Mouse (Mus musculus): ENCODE results near the gene Ccdc83. TPM values are rescaled to one million over a fixed set of nuclear protein-coding genes. Genes with fewer than 3 reads are reported as not detected.
A peak's percentile ranks its signal among the peaks of the same experiment; 100 is the strongest.
"Not testable (repeated sequence)": the region's sequence is repeated elsewhere in the genome, so short reads cannot be mapped to it uniquely, and the experiment has no call there.

Ccdc83 gene
- polyA plus RNA-seq, 1 experiment from 2014 or later = not detected

DNA sequence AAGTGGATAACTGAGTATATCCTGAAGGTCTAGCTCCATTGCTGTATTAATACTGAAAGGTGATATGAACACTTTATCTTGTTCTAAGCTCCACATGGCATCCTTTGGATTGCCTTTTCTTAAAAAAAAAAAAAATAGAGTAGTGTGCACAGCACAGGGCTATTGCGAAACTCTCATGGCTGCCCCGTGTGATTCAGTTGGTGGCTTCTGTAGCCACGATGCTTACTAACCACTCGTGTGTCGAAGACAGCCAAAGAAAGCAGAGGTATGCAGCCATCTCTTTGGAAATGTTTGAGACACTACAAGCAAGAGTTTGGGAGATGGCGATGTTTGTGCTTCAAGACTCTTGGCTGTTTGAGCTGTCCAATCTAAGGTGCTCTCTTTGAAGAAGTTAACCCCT is 22.4 kb downstream of the Ccdc83 start:
- H3K4me2 ChIP-seq (ENCODE audit: low read depth, low read length, severe bottlenecking) = no peak overlapping the region
- DNase-seq (ENCODE audit: low spot score) (no peak), ATAC-seq (replicated peaks; ENCODE audit: low FRiP score) (no peak)
- H3K9ac ChIP-seq (ENCODE audit: low read length) = no peak overlapping the region
- H3K4me1 ChIP-seq (replicated peaks; ENCODE audit: control insufficient read depth, insufficient read depth, low read length) = no peaks in the 10 kb centered on the region
- no peaks in the 10 kb centered on the region for H3K27me3 ChIP-seq (ENCODE audit: control insufficient read depth, insufficient read depth, low read length)
- 87% methylated on average over 6 of the region's 6 CpGs for WGBS
- no peak overlapping the region for H3K4me3 ChIP-seq (ENCODE audit: low read depth, low read length)
- H3K36me3 ChIP-seq (ENCODE audit: control insufficient read depth, insufficient read depth, low read length) = no peaks in the 10 kb centered on the region
- no peaks in the 10 kb centered on the region for H3K9me3 ChIP-seq (ENCODE audit: control insufficient read depth, low read length)
- no peak overlapping the region for H3K27ac ChIP-seq (ENCODE audit: low read depth, low read length)

DNA sequence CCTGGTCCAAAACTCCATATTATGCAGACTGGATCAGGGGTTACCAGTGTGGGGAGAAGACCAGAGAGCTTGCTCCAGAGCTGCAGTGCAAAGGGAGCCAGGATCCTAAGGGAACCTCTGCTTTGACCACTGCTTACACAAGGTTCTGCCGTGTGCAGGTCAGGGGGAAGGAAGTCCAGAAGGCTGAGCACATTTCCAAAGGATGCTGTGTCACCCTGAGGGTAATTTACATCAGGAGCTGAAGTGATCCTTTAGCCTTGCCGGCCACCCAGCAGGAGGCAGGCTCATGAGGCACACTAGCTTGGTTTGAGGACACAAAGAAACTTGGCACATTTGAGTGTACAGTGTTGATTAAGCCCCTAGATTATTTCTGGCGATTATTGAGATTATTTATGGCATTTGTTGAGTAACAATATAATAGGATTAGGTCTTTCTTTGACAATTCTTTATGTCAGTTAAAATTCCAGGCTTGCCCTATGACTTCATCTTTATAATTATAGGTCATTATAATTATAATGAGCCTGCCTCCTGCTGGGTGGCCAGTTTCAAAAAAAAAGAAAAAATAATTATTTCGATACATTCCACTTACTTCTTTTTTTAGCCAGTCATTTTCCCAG is 29.2 kb downstream of the Ccdc83 start:
- DNase-seq (ENCODE audit: low spot score) (no peak), ATAC-seq (replicated peaks; ENCODE audit: low FRiP score) (no peak)
- H3K27ac ChIP-seq (ENCODE audit: low read depth, low read length) = no peak overlapping the region
- H3K36me3 ChIP-seq (ENCODE audit: control insufficient read depth, insufficient read depth, low read length) = no peaks in the 10 kb centered on the region
- no peak overlapping the region for H3K9ac ChIP-seq (ENCODE audit: low read length)
- no peaks in the 10 kb centered on the region for H3K27me3 ChIP-seq (ENCODE audit: control insufficient read depth, insufficient read depth, low read length)
- H3K4me2 ChIP-seq (ENCODE audit: low read depth, low read length, severe bottlenecking) = no peak overlapping the region
- H3K4me3 ChIP-seq (ENCODE audit: low read depth, low read length) = no peak overlapping the region
- H3K4me1 ChIP-seq (replicated peaks; ENCODE audit: control insufficient read depth, insufficient read depth, low read length) = no peaks in the 10 kb centered on the region
- WGBS = 37% methylated on average over 4 of the region's 4 CpGs
- no peaks in the 10 kb centered on the region for H3K9me3 ChIP-seq (ENCODE audit: control insufficient read depth, low read length)

DNA sequence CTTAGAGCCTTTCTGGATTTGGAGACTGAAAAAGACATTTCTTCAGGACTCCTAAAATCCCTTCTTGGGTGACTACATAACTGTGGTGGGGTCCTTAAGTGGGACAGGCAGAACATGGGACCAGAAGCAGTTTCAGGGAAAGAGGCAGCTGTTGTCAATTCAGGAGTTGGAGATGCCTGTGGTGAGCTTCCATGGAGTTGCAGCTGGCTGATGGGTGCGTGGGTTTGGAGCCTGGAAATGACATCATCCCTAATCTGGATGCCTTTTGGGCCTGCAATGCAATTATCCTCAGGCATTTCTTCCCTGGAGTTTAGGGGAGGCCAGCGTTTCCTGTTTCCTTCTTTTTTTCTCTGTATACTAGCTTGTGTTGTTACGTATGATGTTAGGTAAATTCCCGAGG is 31.7 kb downstream of the Ccdc83 start:
- no peaks in the 10 kb centered on the region for H3K9me3 ChIP-seq (ENCODE audit: control insufficient read depth, low read length)
- H3K27me3 ChIP-seq (ENCODE audit: control insufficient read depth, insufficient read depth, low read length) = no peaks in the 10 kb centered on the region
- H3K4me3 ChIP-seq (ENCODE audit: low read depth, low read length) = no peak overlapping the region
- no peak for ATAC-seq (replicated peaks; ENCODE audit: low FRiP score)
- WGBS = 60% methylated on average over 4 of the region's 4 CpGs
- DNase-seq (ENCODE audit: low spot score) = no peak
- H3K4me2 ChIP-seq (ENCODE audit: low read depth, low read length, severe bottlenecking) = no peak overlapping the region
- H3K9ac ChIP-seq (ENCODE audit: low read length) = no peak overlapping the region
- H3K4me1 ChIP-seq (replicated peaks; ENCODE audit: control insufficient read depth, insufficient read depth, low read length) = no peaks in the 10 kb centered on the region
- no peaks in the 10 kb centered on the region for H3K36me3 ChIP-seq (ENCODE audit: control insufficient read depth, insufficient read depth, low read length)
- H3K27ac ChIP-seq (ENCODE audit: low read depth, low read length) = no peak overlapping the region

DNA sequence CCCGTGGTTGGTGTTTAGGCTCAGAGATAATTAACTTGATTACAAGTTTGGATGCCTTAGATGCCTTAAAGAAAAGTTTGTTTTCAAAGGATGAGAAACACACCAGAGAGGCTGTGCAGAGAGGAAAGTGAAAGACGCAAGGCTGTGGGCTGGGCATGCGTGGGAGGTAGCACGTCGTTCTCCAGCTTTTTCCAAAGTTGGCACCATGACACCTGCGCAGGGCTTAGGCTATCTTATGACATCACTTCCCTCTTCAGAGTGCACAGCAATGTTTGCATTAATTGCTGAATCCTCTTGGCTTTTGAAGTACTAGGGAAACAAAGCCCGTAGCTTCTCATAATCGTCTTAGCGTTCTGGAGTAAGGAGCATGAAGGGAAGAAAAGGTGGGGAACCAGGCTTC is 34.1 kb downstream of the Ccdc83 start:
- no peaks in the 10 kb centered on the region for H3K36me3 ChIP-seq (ENCODE audit: control insufficient read depth, insufficient read depth, low read length)
- H3K27ac ChIP-seq (ENCODE audit: low read depth, low read length) = no peak overlapping the region
- no peak for DNase-seq (ENCODE audit: low spot score)
- H3K4me1 ChIP-seq (replicated peaks; ENCODE audit: control insufficient read depth, insufficient read depth, low read length) = no peaks in the 10 kb centered on the region
- no peak overlapping the region for H3K4me2 ChIP-seq (ENCODE audit: low read depth, low read length, severe bottlenecking)
- no peak overlapping the region for H3K9ac ChIP-seq (ENCODE audit: low read length)
- H3K9me3 ChIP-seq (ENCODE audit: control insufficient read depth, low read length) = no peaks in the 10 kb centered on the region
- no peak overlapping the region for H3K4me3 ChIP-seq (ENCODE audit: low read depth, low read length)
- 74% methylated on average over 9 of the region's 9 CpGs for WGBS
- H3K27me3 ChIP-seq (ENCODE audit: control insufficient read depth, insufficient read depth, low read length) = no peaks in the 10 kb centered on the region
- no peak for ATAC-seq (replicated peaks; ENCODE audit: low FRiP score)

DNA sequence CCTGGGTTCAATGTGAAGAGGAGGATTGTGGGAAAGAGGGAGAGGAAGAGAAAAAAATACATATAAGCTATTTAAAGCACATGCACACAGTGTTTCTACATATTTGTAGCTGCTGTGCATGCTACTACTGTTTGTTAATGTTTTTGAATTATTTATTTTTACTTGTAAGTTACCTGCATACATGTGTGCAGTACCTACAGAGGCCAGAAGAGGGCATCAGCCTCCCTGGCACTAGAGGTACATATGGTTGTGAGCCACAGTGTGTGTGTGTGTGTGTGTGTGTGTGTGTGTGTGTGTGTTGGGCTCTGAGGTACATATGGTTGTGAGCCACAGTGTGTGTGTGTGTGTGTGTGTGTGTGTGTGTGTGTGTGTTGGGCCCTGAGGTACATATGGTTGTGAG is 36.7 kb downstream of the Ccdc83 start:
- not testable (repeated sequence) for H3K27me3 ChIP-seq (ENCODE audit: control insufficient read depth, insufficient read depth, low read length); DNase-seq (ENCODE audit: low spot score); H3K4me3 ChIP-seq (ENCODE audit: low read depth, low read length); H3K4me2 ChIP-seq (ENCODE audit: low read depth, low read length, severe bottlenecking); H3K27ac ChIP-seq (ENCODE audit: low read depth, low read length); H3K36me3 ChIP-seq (ENCODE audit: control insufficient read depth, insufficient read depth, low read length); H3K4me1 ChIP-seq (replicated peaks; ENCODE audit: control insufficient read depth, insufficient read depth, low read length); H3K9ac ChIP-seq (ENCODE audit: low read length); H3K9me3 ChIP-seq (ENCODE audit: control insufficient read depth, low read length); ATAC-seq (replicated peaks; ENCODE audit: low FRiP score)

DNA sequence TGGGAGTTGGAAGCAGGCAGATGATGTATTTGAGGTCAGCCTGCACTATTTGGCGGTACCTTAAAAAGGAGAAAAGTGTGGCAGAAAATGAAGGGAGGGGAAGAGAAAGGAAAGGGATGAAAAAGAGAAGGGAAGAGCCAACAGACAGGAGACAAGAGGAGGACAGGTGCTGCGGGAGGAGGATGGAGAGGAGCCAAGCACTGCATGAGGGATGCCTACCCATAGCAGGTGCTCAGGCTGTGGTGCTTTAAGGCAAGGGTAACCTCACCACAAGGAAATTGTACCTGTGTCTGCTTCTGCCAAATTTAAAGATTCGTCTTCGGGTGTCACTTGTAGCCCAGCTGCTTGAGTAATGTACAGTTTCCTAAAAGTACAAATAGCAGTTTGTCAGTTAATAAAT is 37.5 kb downstream of the Ccdc83 start:
- no peaks in the 10 kb centered on the region for H3K36me3 ChIP-seq (ENCODE audit: control insufficient read depth, insufficient read depth, low read length)
- no peaks in the 10 kb centered on the region for H3K27me3 ChIP-seq (ENCODE audit: control insufficient read depth, insufficient read depth, low read length)
- no peak overlapping the region for H3K4me2 ChIP-seq (ENCODE audit: low read depth, low read length, severe bottlenecking)
- ATAC-seq (replicated peaks; ENCODE audit: low FRiP score) = no peak
- H3K4me1 ChIP-seq (replicated peaks; ENCODE audit: control insufficient read depth, insufficient read depth, low read length) = no peaks in the 10 kb centered on the region
- H3K27ac ChIP-seq (ENCODE audit: low read depth, low read length) = no peak overlapping the region
- H3K4me3 ChIP-seq (ENCODE audit: low read depth, low read length) = no peak overlapping the region
- DNase-seq (ENCODE audit: low spot score) = no peak
- no peak overlapping the region for H3K9ac ChIP-seq (ENCODE audit: low read length)
- 87% methylated on average over 4 of the region's 4 CpGs for WGBS
- H3K9me3 ChIP-seq (ENCODE audit: control insufficient read depth, low read length) = no peaks in the 10 kb centered on the region

DNA sequence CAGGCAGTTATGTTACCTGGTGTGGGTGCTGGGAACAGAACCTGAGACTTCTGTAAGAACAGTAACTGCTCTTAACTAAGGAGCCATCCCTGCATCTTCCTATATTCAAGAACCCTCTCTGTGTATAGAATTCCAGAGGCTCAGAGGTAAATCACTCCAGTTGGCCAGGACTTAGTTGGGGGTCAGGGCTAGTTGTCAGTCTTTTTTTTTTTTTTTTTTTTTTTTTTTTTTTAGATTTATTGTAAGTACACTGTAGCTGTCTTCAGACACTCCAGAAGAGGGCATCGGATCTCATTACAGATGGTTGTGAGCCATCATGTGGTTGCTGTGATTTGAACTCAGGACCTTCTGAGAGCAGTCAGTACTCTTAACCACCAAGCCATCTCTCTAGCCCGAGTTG is 44.1 kb downstream of the Ccdc83 start:
- no peaks in the 10 kb centered on the region for H3K27me3 ChIP-seq (ENCODE audit: control insufficient read depth, insufficient read depth, low read length)
- no peak overlapping the region for H3K4me3 ChIP-seq (ENCODE audit: low read depth, low read length)
- no peaks in the 10 kb centered on the region for H3K9me3 ChIP-seq (ENCODE audit: control insufficient read depth, low read length)

DNA sequence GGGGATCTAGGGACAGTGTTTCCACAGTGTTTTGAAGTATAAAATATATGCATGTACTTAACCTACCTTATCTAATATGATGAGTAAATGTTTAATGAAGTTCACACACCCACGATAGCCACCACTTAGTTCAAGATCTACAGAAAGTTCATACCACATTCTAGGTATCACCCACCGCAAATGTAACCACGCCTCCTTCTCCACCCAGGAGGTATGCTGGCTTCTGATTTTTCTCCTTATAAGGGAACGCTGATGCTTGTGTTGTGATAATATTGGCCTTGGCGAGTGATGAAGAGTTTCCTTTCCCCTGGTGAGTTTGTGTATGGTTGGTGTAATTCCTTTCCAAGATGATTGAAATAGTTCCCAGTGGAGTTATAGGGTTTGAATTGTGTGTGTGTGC is 47.5 kb downstream of the Ccdc83 start:
- no peak overlapping the region for H3K9ac ChIP-seq (ENCODE audit: low read length)
- DNase-seq (ENCODE audit: low spot score) (no peak), ATAC-seq (replicated peaks; ENCODE audit: low FRiP score) (no peak)
- H3K36me3 ChIP-seq (ENCODE audit: control insufficient read depth, insufficient read depth, low read length) = no peaks in the 10 kb centered on the region
- 0 out of 2 replicates have a peak, but pooled peaks cover 6% of the 10 kb centered on the region for H3K4me1 ChIP-seq (replicated peaks; ENCODE audit: control insufficient read depth, insufficient read depth, low read length)
- no peak overlapping the region for H3K4me2 ChIP-seq (ENCODE audit: low read depth, low read length, severe bottlenecking)
- H3K9me3 ChIP-seq (ENCODE audit: control insufficient read depth, low read length) = no peaks in the 10 kb centered on the region
- H3K27me3 ChIP-seq (ENCODE audit: control insufficient read depth, insufficient read depth, low read length) = no peaks in the 10 kb centered on the region
- H3K27ac ChIP-seq (ENCODE audit: low read depth, low read length) = no peak overlapping the region
- no peak overlapping the region for H3K4me3 ChIP-seq (ENCODE audit: low read depth, low read length)
- 89% methylated on average over 5 of the region's 5 CpGs for WGBS

More for the DNA sequence above, 44.1 kb downstream of the Ccdc83 start:
- DNase-seq (ENCODE audit: low spot score) = no peak
- Histone ChIP-seq H3K4me2 (ENCODE audit: low read depth, low read length, severe bottlenecking) (no peak overlapping the region), H3K27ac (ENCODE audit: low read depth, low read length) (no peak overlapping the region), H3K36me3 (ENCODE audit: control insufficient read depth, insufficient read depth, low read length) (no peaks in the 10 kb centered on the region), H3K9ac (ENCODE audit: low read length) (no peak overlapping the region), H3K4me1 (replicated peaks; ENCODE audit: control insufficient read depth, insufficient read depth, low read length) (0 out of 2 replicates have a peak, but pooled peaks cover 4% of the 10 kb centered on the region)
- ATAC-seq (replicated peaks; ENCODE audit: low FRiP score) = no peak
- WGBS = 82% methylated on average over 2 of the region's 2 CpGs

DNA sequence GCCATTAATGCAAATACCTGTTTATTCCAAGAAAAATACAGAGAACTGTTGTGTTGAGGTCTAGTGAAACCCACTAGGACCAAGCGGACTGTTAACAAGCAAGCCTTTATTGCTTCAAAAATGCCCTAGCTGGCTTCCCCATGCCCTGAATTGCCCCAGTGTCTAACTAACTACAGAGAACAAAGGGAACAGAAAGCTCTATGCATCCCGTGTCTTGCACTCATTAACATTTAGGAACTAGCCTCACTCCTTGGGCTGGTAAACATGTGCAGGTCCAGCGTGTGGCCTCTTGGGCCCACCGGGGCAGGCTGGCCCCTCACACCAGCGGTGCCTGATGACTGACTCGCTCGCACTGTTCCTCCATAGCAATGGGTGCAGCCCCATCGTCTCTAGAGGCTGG is 49.1 kb downstream of the Ccdc83 start:
- Histone ChIP-seq H3K27ac (ENCODE audit: low read depth, low read length) (no peak overlapping the region), H3K4me3 (ENCODE audit: low read depth, low read length) (no peak overlapping the region), H3K9ac (ENCODE audit: low read length) (no peak overlapping the region), H3K27me3 (ENCODE audit: control insufficient read depth, insufficient read depth, low read length) (no peaks in the 10 kb centered on the region), H3K9me3 (ENCODE audit: control insufficient read depth, low read length) (no peaks in the 10 kb centered on the region), H3K4me1 (replicated peaks; ENCODE audit: control insufficient read depth, insufficient read depth, low read length) (0 out of 2 replicates have a peak, but pooled peaks cover 6% of the 10 kb centered on the region), H3K36me3 (ENCODE audit: control insufficient read depth, insufficient read depth, low read length) (no peaks in the 10 kb centered on the region), H3K4me2 (ENCODE audit: low read depth, low read length, severe bottlenecking) (no peak overlapping the region)
- peak; percentile 76; the same call in 1 of the 2 replicates for ATAC-seq (replicated peaks; ENCODE audit: low FRiP score)
- DNase-seq (ENCODE audit: low spot score) = peak; percentile 56
- 32% methylated on average over 8 of the region's 8 CpGs for WGBS

Data from forebrain, embryonic 11.5 days (tissue).